Mouse (Mus musculus) left cerebral cortex, postnatal 36 days (tissue): ENCODE measurements at regions not wholly inside any gene's neighbourhood (a gene's known extent, or its start where the extent isn't known, plus 50 kb on each side); places are given as distances from the start of the nearest gene placed in this dataset.
A peak's percentile ranks its signal among the peaks of the same experiment; 100 is the strongest.

Experiments
- DNase-seq, 2 experiments: peaks; one replicate each; pipeline ENCODE4 v3.0.0; 2021 to 2022; ENCODE audit warnings: low spot score in 2 of 2, mixed read lengths in 1 of 2
- intact Hi-C: fragments of 180-260 bp; cut with DNase I; formaldehyde crosslinking; loops from one replicate; pipeline ENCODE4 v1.15.1; 2025

GRCm38 (mm10) chr16:42717075-42717827 lies 158.4 kb upstream of the Zbtb20 start:
- intact Hi-C loops = no loop called here
- DNase-seq = no peak

GRCm38 (mm10) chr16:42702676-42703075 lies 173.0 kb upstream of the Zbtb20 start:
- intact Hi-C loops = no loop called here
- DNase-seq = no peak

GRCm38 (mm10) chr16:42681196-42681595 lies 194.5 kb upstream of the Zbtb20 start:
- intact Hi-C loops = no loop called here
- no peak for DNase-seq

GRCm38 (mm10) chr16:42677211-42677610 lies 198.5 kb upstream of the Zbtb20 start:
- no peak for DNase-seq
- intact Hi-C loops = no loop called here

- intact Hi-C loops = no loop called here
- DNase-seq = no peak
Measured at GRCm38 (mm10) chr16:42676406-42677075, 199.1 kb upstream of the Zbtb20 start.

- DNase-seq = peak; percentile 9 to 12
- intact Hi-C loops = no loop called here
Measured at GRCm38 (mm10) chr16:42675031-42675430, 200.7 kb upstream of the Zbtb20 start.

GRCm38 (mm10) chr16:42666601-42667000 lies 209.1 kb upstream of the Zbtb20 start:
- DNase-seq = no peak
- intact Hi-C loops = no loop called here

GRCm38 (mm10) chr16:42651904-42652732 lies 223.6 kb upstream of the Zbtb20 start:
- DNase-seq = no peak

GRCm38 (mm10) chr16:42649767-42650166 lies 225.9 kb upstream of the Zbtb20 start:
- intact Hi-C loops = no loop called here
- DNase-seq = no peak

More at GRCm38 (mm10) chr16:42651904-42652732, 223.6 kb upstream of the Zbtb20 start:
- intact Hi-C loops = no loop called here

- no peak for DNase-seq
- intact Hi-C loops = no loop called here
Measured at GRCm38 (mm10) chr16:42648531-42649142, 227.0 kb upstream of the Zbtb20 start.

GRCm38 (mm10) chr16:42647762-42648161 lies 227.9 kb upstream of the Zbtb20 start:
- intact Hi-C loops = no loop called here

GRCm38 (mm10) chr16:42635766-42636165 lies 239.9 kb upstream of the Zbtb20 start:
- DNase-seq = no peak
- intact Hi-C loops = no loop called here

More at GRCm38 (mm10) chr16:42647762-42648161, 227.9 kb upstream of the Zbtb20 start:
- no peak for DNase-seq

- no peak for DNase-seq
- intact Hi-C loops = no loop called here
Measured at GRCm38 (mm10) chr16:42627675-42628074, 248.0 kb upstream of the Zbtb20 start.

- peak; percentile 79 to 89 for DNase-seq
- intact Hi-C loops = loop anchor here (1.0 to 5.0 kb wide), 2 partner anchors 8 to 131 kb away; no protein-coding TSS in a partner anchor
Measured at GRCm38 (mm10) chr16:42615920-42616319, 259.8 kb upstream of the Zbtb20 start.

- DNase-seq = no peak
- intact Hi-C loops = no loop called here
Measured at GRCm38 (mm10) chr16:42612011-42612410, 263.7 kb upstream of the Zbtb20 start.

GRCm38 (mm10) chr16:42608336-42608735 lies 267.3 kb upstream of the Zbtb20 start:
- intact Hi-C loops = loop anchor here (1.0 kb wide), 1 partner anchor 8 kb away; no protein-coding TSS in a partner anchor
- peak; percentile 34 to 49 for DNase-seq

GRCm38 (mm10) chr16:42592321-42592720 lies 251.9 kb upstream of the Gap43 start:
- no peak for DNase-seq
- intact Hi-C loops = no loop called here

- DNase-seq = no peak
- intact Hi-C loops = no loop called here
Measured at GRCm38 (mm10) chr16:42591530-42591929, 251.1 kb upstream of the Gap43 start.

- no peak for DNase-seq
- intact Hi-C loops = no loop called here
Measured at GRCm38 (mm10) chr16:42586196-42586595, 245.7 kb upstream of the Gap43 start.

GRCm38 (mm10) chr16:42575517-42575946 lies 235.1 kb upstream of the Gap43 start:
- intact Hi-C loops = no loop called here
- no peak for DNase-seq
